Mouse (Mus musculus): ENCODE measurements at regions not wholly inside any gene's neighbourhood (a gene's known extent, or its start where the extent isn't known, plus 50 kb on each side); places are given as distances from the start of the nearest gene placed in this dataset.

GRCm38 (mm10) chr10:53434376-53435171 lies 54.8 kb upstream of the Cep85l start:
- DNase-seq, result peak in 1 of 2 experiments; percentile 41

GRCm38 (mm10) chr10:53432794-53433193 lies 53.0 kb upstream of the Cep85l start:
- DNase-seq, result no peak

- DNase-seq, result no peak
Observed at GRCm38 (mm10) chr10:53429539-53430344, 50.0 kb upstream of the Cep85l start.

Measured in kidney, adult 8-10 months (tissue).